Mouse (Mus musculus) spleen, embryonic (tissue): ENCODE measurements at regions not wholly inside any gene's neighbourhood (a gene's known extent, or its start where the extent isn't known, plus 50 kb on each side); places are given as distances from the start of the nearest gene placed in this dataset.

Experiments
- CTCF ChIA-PET: fragments of 350-600 bp; sonication (Branson Sonifier 250); formaldehyde crosslinking; loops from one replicate; lab custom pipeline; 2022; lab: Charles Lee

DNA sequence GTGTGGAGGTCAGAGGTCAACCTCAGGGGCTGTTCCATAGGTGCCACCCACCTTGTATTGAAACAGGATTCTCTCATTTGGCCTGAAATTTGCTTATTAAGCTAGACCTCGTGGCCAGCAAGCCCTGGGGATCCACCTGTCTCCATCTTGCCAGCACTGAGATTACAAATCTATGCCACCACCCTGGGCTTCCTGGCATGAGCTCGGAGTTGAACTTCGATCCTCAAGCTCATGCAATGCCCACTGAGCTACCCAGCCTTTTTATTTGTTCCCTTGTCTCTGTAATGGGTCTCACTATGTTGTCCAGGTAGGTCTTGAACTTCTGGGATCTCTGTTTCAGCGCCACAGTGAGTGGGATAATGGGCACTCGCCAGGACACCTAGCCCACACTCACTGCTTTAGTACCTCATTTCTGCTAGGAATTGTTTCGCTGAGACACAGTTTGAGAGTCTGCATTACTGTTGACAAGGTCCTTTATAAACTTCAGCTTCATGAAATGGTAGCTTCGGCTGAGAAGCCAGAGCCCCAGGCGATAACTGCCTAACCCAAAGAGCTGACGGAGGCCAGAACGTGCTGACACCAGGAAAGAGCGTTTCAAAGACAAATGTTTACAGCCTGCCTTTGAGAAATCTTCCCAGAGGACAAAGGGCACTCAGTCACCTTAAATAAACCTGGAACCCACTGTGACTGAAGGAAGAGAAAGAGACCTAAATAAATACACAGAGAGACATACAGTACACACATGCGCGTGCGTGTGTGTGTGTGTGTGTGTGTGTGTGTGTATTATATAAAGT lies 50.6 kb upstream of the Foxn2 start:
- CTCF ChIA-PET: no interaction called here
